Mouse (Mus musculus) monocyte, adult 2 months (primary cell): Measurements from ENCODE around the gene Haao.

ENCODE experiments used
- DNase-seq, 2 experiments: peaks; one replicate each; pipeline ENCODE4 v3.0.0; 2022; ENCODE audit warnings: low spot score in 2 of 2, low read depth in 1 of 2

Haao gene

GRCm38 (mm10) chr17:83847815-83848214 lies at the start of gene Haao:
Gene Haao, minus strand, starts transcription at chr17:83847963.
- peak in 1 of 2 experiments; percentile 46 for DNase-seq

DNA sequence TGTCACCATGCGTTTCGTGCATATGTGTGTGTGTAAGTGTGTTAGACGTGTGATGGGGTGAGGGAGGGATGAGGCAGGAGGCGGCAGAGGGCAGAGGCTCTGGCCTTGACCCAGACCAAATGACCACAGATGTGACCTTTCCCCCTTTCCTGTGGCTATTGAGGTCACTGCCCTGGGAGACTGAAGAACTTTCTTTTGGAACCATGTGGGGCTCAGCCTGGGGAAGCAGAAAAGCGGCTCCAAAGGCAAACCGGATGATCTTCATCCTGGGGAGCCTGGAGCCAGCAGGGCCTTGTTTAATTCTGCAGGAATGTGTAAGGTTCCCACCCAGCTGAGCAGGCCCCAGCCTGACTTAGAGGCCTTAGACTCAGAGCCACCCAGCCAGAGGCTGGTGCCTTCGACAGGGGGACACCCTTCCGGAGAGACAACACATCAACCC lies 49.6 kb upstream of the Haao start:
- no peak for DNase-seq

- no peak for DNase-seq
These were observed 49.0 kb upstream of the Haao start for GRCm38 (mm10) chr17:83896723-83897122.

- DNase-seq = no peak
These were observed 47.6 kb upstream of the Haao start for GRCm38 (mm10) chr17:83895321-83895770.

- DNase-seq = no peak
These were observed 45.4 kb upstream of the Haao start for GRCm38 (mm10) chr17:83893134-83893533.

DNA sequence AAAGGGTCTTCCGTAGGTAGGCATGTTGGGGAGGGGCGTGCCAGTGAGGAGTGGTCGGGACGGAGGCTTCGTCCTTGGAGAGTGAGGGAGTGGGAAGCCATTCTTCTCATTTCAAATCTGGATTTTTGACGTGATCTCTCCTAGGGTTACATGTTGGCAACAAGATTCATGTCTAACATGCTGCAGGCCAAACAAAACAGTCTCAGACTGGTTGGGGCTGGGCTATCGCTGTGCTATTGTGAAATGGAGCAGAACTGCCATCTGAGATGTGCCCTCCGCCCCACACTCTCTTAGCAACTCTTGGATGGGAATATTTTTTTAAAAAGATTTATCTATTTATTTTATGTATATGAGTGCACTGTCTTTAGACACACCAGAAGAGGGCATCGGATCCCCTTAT lies 44.1 kb upstream of the Haao start:
- DNase-seq = no peak

DNA sequence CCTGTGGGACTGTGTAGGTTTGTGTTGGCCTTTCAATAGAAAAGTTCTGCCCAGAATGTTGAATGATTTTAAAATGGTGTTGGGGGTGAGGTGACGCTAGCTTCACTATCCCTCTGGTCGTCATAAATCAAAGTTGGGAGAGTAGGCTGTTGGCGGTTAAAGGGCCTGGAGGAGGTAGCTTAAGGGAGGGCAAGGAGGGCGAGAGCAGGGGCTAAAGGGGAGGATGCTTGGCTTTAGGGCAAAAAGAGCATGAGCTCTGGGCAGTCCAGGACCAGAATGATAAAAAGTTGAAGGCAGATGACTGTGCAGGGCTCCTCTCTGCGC lies 42.6 kb upstream of the Haao start:
- DNase-seq = no peak

DNA sequence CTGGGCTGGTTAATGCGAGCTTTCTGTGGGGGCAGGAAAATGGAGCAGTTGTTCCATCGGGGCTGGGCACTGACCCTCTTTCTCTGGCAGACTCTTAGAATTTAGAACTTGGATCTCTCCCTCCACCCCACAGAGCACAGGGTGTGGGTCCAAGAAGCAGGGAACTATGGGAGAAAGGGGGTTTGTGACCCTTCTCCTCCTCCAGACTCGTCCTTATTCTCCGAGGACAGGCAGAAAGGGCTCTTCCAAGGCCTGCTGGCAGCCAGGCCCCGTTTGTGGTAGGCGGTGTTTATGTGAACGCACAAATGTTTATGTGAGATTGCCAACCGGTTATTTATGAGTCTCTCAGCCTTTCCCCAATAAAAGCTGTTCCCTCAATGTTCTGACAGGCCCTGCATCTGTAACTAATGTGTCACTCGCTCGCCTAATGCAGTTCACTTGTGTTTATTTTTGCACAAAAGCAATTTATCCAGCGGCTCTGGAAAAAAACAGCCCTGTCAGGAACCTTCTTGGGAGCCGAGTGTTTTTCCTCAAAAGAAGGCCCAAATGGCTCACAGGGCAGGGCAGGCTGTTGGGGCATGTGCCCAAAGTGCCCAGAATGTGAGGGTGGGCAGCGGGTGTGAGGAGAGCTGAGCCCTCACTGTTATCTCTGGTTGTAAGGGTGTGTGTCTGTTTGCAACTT lies 42.1 kb upstream of the Haao start:
- no peak for DNase-seq

- DNase-seq = no peak
These were observed 41.5 kb upstream of the Haao start for GRCm38 (mm10) chr17:83889329-83889690.

DNA sequence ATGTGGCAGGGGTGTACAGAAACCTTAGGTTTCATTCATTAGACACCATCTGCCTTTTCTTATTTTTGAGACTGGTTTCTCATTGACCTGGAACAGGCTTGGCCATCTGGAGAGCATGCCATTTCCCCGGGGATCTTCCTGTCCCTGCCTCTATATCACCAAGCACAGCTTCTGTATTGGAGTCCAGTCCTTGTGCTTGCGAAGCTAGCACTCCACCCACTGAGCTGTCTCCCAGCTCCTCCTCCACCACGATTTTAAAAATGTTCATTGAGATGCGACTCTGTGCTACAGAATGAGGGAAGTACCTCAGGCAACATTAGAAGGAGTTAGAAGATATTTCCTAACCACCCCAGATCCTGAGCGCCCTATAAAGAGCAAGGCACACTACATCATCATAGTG lies 39.5 kb upstream of the Haao start:
- DNase-seq = no peak

DNA sequence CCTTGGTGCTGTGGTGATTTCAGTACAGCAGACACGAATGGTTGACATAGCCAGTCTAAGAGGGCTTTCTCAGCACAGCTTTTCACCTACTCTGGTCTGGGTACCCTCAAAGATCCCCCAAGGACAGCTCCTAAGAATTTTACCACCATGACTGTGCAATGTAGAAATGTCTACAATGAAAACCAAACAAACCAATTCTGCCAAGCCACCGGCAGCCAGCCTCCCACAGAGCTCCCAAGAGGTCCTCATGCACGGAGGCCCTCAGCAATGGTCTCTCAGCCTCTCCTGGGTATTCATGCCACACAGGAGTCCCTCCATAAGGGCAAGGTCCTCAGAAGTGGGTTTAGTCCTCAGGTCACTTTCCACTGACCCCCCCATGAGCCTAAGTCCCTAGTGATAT lies 38.6 kb upstream of the Haao start:
- no peak for DNase-seq

DNA sequence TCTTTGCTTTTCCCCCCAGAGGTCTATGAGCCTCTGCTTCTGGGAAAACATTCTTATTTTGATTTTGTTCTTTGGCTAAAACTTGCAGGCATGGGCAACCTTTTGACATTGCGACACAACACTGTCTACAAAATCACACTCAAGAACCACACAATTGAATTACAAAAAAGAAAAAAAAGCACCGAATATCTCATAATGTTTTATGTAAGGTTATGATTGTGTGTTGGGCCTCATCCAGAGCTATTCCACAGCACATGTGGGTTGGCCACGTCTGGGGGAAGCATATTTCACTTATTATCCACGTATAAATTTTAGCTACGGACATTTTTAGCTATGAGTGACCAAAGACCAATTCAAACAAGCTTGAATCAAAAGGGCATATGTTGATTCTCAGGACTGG lies 38.0 kb upstream of the Haao start:
- DNase-seq = no peak

DNA sequence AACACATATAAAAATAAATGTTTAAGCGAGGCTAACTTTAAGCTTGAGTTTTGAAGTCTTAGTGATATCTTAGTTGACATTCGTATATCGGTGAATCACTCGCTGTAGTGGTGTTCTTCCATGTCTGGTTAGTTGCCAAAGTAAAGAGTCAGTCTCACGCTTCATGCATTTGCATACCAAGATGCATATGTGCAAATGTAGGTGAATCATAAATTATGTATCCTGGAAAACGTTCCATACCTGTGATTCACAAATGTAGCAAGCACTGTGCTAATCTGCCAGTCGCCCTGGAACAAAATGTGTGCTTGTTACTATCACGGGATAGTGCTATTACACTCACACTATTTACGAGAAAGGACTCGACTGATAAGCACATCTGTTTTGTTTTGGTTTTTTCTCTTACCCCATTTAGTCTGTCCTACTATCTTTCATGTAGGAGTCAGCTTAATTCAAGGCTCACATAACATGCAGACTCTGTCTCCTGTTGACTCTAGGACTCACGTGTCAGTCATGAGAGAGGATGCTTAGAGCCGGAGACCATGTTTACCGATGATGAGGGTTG lies 37.3 kb upstream of the Haao start:
- DNase-seq = no peak

- no peak for DNase-seq
These were observed 35.0 kb upstream of the Haao start for GRCm38 (mm10) chr17:83882788-83883187.

GRCm38 (mm10) chr17:83881071-83881470 lies 33.3 kb upstream of the Haao start:
- no peak for DNase-seq

GRCm38 (mm10) chr17:83880174-83880710 lies 32.5 kb upstream of the Haao start:
- no peak for DNase-seq

GRCm38 (mm10) chr17:83879631-83880030 lies 31.9 kb upstream of the Haao start:
- DNase-seq = no peak

DNA sequence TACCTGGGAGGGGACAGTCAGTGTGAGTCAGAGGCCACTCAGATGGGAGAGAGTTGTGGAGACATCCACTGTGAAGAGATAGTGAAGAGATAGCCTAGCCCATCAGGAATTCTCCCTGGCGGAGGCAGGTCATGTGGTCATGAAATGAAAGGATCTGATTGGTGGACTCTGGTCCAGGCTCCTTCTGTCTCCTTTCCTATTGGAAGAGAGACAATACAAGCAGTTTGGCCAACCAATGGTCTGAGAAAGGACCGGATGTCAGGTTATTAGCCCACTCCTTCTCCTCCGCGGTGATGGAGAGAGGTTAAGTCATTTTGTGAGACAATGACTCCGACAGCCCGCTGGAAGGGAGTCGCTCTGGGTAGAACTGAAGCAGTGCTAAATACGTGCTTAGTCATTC lies 26.8 kb upstream of the Haao start:
- DNase-seq = no peak

DNA sequence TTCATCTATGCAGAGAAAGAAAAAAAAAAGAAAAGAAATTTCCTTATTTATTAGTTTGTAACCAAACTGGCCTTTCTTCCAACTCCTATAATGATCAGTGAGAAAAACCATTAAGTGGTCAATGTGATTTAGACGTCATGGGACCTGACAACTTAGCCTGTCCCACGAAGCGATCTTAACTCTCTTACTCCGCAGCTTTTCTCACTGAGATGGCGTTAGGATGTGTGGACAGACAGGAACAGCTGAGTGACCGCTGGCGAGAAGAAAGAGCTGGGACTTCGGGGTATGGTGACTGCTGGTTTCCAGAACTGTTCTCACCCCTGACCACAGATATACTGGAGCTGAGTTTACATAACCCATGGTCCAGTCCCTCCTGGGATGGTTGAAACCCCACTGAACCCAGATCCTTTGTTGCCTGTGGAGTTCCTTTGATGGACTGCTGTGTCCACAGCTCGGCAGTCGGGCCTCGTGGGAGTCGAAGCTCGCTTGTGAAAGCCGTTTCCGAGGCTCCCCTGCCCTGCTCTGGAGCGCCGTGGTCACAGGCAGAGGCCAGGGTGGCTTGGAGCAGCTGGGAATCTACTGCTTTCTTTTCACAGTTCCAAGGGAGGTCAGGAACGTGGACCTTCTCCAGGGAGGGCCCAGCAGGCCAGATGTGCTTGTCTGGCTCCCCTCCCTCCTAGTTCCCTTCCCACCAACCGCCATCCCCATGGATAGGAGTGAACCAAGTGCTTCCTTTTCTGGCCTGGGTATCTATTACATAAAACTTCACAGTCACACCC lies 25.8 kb upstream of the Haao start:
- no peak for DNase-seq

GRCm38 (mm10) chr17:83872806-83873348 lies 25.1 kb upstream of the Haao start:
- DNase-seq = peak; percentile 48 to 71

- DNase-seq = no peak
These were observed 23.6 kb upstream of the Haao start for GRCm38 (mm10) chr17:83871354-83871753.

- no peak for DNase-seq
These were observed 22.6 kb upstream of the Haao start for GRCm38 (mm10) chr17:83870385-83870784.
